Mouse (Mus musculus) lung, postnatal 10 days (tissue): ENCODE data around the gene Gm11273.
"Not testable (repeated sequence)": the region's sequence is repeated elsewhere in the genome, so short reads cannot be mapped to it uniquely, and the experiment has no call there.

ENCODE experiments used
- DNase-seq: peaks from one replicate; pipeline ENCODE4 v3.0.0; 2021

The Gm11273 gene

DNA sequence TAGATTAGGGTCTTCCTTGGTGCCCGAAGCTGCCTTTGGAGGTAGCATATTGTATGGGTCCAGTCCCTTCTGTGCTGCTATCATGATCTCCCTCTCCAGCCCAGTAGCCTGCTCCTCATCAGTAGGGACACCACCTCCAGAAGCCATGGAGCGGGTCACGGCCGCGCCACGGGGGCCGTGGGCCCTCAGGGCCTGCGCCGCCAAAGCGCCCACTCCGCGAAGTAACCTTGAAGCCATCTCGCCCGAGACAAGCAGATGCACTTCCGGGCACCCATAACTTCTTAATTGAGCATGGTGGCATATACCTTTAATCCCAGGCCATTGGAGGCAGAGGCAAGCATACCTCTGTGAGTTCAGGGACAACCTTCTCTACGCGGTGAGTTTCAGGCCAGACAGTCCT lies at the start of gene Gm11273:
Gene Gm11273 (minus strand): TSS at position 237 of the 400 bp plus-strand sequence.
- DNase-seq: not testable (repeated sequence)

DNA sequence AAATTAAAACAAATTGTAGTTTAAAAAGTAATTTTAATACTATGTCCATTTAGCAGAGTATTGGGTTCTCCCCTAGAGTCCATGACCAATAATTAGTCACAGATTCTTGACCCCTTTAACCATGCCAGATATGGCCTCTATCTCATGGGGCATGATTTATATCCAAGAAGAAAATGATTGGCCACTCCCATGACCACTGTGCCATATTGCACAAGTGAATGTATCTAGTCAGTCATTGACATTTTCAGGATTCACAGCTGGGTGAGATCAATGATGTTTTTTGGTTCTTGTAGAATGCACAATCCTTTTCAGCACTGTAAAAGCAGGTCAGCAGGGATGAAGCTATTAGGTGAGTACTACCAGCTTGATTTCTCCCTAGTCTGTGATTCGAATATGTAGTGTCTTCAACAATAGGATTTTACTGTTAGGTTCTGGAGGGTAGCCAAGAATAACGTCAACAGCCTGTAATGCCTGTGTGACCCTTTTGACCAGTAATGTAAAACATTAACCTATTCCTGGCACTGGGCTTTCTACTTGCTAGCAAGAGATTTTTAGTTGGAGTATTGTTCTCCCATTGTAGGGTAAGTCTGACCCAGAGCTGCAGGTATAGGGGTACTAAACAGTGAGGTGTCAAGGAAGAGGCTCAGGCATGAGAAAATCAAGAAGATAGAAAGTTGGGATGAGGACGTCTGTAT lies 49.3 kb upstream of the Gm11273 start:
- DNase-seq: no peak

DNA sequence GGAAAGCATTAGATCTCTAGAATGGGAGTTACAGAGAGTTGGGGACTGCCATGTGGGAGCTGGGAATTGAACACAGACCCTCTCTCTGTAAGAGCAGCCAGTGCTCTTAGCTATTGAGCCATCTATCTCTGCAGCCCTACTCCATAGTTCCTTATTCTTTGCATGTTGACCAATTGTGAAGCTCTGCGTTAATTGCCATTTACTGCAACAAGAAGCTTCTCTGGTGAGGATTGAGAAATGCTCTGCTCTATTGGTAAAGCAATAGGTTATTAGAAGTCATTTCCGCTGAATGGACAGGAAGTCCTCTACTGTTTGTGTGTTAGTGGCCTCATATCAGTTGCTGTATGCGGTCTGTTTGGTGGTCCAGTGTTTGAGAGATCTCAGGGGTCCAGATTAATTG lies 48.3 kb upstream of the Gm11273 start:
- no peak for DNase-seq

DNA sequence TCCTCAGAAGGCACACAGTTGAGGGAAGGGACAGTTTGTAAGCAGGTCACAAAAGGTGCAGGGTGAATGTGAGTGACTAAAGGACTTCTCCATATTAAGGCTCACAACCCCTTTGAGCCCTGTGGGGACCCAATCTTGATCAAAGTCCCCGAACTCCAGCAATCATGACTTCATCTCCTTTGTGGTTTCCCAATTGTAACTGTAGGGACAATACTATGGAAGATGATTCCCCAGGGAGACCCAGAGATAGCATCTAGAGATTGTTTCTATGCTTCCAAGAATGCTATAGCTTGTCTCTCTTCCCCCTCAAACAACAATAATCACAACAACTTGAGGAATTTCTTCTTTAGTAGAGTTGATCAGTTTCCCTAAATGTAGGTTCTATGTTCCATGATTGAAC lies 41.5 kb upstream of the Gm11273 start, which contains the start of gene Olfr1366:
Gene Olfr1366 (minus strand): TSS at position 101 of the 400 bp plus-strand sequence.
- no peak for DNase-seq

DNA sequence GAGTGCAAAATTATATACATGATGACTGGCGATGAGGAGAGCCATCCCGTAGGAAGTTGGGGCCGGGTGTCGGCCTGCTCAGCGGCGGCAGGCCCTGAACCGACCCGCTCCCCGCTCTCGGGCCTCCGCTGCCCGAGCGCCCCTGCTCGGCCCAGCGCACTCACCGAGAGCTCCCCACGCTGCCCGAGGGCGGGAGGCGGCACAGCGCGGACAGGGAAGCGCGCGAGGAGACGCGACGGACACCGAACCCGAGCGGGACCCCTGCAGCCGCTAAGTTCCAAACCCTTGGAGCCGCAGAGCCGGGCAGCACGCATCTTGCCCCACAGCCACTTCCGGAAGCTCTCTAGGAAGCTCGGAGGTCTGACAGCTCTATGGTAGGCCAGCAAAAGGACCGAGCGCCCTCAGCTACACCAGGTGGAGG lies 29.6 kb upstream of the Gm11273 start, which contains the start of gene Zkscan8:
Gene Zkscan8 (minus strand): TSS at position 340 of the 421 bp plus-strand sequence.
- peak; percentile 91 for DNase-seq

DNA sequence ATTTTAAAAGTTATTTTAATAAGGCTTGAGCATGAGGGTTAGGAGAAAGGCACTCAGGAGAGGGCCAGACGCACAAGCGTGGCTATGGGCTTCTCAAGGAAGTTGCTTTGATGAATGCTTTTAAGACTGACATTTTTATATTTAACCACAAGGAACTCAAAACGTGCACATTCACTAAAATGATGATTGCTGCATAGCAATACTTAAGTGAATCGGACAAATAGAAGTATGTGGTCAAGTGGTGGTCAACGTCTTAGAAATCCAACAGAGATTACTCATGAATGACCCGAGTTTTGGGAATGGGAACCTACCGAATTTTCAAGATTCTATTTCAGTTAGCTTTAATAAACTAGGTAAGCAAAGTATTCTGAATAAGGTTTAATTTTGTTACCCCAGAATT lies 28.9 kb upstream of the Gm11273 start:
- DNase-seq: no peak

DNA sequence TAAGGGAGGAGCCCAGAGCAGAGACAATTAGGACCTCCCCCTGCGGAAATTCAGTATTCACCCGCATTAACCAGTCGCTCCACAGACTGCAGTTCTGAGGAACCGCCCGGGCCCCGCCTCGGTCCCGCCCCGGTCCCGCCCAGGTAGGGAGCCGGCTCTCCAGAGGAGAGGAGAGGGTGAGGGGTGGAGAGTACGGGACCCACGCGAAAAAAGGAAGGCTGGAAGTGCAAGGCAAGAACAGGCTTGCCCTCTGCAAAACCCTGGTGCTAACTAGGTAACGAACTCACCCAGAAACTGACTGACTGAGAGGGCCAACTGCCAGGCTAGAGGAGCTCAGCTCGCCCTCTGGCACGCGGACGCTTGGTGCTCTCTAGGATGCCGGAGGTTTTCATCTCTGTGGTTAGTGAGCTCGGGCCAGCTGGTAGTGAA lies 5.0 kb upstream of the Gm11273 start:
- peak; percentile 90 for DNase-seq

DNA sequence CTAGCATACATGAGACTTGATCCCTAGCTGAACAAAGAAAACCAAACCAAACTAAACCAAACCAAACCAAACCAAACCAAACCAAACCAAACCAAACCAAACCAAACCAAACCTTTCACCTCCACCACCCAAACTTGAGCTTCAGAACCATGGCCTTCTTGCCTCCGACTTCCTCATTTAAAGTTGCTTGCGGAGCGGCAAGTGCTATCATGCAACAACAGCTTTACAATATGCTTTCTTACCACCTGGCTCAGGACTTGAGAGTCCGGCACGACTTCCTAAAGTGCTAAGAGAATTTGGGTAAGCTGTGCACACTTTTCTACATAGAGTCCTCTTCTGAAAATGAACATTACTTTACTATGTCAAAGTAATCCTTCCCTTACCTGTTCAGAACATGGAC lies 1.1 kb upstream of the Gm11273 start:
- no peak for DNase-seq

DNA sequence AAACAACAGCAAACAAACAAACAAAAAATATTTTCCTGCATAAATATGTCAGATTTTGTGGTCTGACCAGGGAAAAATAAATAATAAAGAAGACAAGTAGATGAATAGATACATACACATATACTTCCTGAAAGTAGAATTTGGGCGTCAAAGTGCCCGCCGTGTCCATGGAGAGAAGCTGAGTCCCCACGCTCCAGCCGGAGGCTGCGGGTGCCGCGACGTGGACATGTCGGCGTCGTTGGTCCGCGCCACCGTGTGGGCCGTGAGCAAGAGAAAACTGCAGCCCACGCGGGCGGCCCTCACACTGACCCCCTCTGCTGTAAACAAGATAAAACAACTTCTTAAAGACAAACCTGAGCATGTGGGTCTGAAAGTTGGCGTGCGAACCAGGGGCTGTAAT lies 6.1 kb downstream of the Gm11273 start, which contains the start of gene AK157302:
Gene AK157302 (plus strand): TSS at position 144 of the 400 bp plus-strand sequence.
- no peak for DNase-seq

DNA sequence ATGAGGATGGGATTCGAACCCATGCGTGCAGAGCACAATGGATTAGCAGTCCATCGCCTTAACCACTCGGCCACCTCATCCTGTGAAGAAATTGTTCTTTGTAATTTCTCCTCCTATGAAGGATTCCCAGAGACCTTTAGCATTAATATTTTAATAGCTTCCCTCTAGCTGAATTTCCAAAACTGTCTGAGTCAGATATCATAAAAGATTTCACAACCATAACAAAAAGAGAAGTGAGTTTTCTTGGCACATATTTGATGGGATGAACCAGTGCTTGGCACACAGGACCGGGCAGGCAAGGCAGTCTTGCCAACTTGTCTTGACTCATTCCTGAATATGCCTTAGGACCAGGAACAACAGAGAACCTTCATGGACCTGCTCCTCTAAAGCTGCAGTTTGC lies 8.4 kb downstream of the Gm11273 start:
- no peak for DNase-seq

DNA sequence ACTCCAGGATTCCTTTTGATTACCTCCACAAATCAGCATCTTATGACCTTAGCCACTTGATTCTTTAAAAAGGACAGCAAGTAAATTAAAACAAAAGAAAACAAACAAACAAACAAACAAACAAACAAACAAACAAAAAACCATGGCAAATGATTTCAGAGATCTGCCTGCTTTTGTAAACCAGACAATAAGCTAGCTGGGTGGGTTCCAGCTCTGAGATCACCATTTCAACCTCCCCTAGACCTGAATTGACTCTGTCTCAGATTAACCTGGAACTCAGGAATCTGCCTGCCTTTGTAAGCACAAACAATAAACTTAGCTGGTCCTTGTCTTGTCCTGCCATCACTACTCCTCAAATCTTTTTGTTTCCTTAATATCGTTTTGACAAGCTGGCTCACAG lies 14.3 kb downstream of the Gm11273 start:
- DNase-seq: no peak

DNA sequence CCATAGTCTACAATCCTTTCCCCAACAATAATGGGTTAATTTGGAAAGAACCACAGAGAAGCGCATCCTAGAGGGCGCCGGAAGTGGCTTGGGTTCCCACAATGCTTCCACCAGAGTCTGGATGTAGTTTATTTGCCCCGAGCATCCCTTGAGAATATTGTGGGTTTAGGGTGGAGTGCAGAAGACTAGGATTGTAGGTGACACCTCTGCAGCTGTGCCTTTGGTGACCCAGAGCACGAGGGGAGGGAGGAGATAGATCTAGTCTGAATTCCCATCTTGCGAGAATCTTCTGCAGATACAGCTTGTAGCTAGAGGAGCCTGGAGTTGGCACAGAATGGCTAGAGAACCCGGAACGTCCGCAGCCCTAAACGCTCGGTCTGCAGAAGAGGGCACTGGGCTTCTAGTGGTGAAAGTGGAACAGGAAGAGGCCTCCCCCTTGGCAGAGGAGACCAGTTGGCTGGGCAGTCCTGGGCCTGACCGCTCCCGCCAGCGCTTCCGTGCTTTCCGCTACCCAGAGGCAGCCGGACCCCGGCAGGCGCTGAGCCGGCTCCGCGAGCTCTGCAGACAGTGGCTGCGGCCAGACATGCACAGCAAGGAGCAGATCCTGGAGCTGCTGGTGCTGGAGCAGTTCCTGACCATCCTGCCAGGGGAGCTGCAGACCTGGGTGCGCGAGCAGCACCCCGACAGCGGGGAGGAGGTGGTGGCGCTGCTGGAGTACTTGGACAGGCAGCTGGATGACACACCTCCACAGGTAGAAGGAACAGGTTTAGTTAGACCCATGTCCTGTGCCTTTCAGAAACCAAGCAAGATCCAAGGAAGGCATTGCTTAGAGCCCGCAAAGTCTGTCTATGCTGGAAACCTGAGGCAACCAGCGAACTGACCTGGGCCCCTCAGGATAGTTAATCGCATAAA lies 22.2 kb downstream of the Gm11273 start, which contains the start of the genes Zkscan4 and Gm10065:
Gene Zkscan4 (plus strand): TSS at position 149 of the 912 bp plus-strand sequence.
Gene Gm10065 (minus strand): TSS at position 683 of the 912 bp plus-strand sequence.
- DNase-seq: peak; percentile 84

DNA sequence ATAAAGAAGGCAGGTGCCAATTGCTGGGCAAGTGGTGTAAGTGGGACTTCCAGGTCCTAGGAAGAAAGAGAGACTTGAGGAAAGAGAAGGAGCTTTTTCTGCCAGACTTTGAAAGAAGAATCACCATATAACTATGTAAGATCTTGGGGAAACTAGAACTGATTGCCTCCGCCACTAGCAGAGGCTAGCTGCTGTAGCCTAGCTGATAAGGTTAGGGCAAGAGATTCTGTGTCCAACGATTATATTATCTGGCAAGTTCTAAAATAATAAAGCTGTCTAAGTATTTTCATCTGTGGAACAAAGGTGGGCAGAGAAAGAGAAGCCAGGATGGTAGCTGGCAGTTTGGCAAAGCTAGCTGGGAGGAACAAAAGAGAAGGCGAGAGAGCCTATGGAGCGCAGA lies 28.8 kb downstream of the Gm11273 start:
- DNase-seq: no peak

DNA sequence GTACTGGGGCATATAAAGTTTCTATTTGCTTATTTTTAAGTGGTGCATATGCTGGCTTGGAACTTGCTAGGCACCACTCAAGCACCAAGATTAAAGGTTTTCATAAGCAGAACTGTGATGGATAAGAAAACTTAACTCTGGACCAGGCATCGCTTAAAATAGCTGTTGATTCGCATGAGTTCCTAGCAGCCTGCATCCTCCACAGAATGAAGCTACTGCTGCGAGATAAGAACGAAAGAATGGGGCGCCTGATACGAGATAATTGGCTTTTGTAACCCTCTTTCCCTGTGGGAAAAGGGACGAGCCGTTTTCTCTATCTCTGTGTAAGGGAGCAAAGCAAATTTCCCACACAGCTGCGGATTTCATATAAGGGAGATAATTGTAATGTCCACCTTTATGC lies 32.1 kb downstream of the Gm11273 start:
- DNase-seq: no peak

DNA sequence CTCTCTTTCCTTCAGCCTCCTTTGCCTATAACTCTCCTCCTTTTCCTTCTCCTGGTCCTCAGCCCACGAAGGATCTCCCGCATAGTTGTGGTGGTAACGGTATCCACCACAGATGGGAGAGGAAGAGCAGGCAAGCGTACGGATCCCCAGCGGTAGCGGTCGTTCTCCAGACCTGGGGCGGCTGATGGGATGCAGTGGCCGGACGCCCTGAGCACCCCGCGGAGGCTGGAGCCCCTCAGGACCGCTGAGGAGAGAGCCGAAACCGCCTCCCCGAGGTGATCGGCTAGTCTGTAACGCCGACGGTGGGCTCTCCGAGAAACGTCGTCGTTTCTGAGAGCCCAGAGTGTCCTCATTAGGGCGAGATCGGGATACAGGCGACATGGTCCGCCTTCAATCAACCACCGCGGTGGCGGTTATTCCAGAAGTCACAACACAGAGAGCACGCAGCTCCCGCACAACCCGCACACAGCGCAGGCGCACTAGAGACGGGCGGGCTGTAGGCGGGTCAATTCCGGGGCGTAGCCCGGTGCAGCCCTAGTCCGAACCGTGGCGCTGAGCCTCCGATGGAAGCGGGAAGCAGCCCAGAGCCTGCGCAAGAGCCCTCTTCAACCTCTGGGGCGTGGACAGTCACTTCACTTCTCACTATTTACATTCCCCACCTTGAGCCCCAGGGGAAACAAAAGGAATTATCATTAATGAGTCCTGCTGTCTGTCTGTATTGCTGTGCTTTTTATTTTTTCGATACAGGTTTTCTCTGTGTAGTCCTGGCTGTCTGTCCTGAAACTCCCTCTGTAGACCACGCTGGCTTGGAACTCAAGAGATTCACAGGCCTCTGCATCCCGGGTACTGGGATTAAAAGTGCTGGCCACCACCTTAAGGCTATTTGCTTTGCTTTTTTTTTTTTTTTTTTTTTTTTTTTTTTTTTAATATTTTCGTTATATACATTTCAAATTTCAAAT lies 32.9 kb downstream of the Gm11273 start, which contains the start of gene Nkapl:
Gene Nkapl (minus strand): TSS at position 449 of the 959 bp plus-strand sequence.
- peak; percentile 88 for DNase-seq

DNA sequence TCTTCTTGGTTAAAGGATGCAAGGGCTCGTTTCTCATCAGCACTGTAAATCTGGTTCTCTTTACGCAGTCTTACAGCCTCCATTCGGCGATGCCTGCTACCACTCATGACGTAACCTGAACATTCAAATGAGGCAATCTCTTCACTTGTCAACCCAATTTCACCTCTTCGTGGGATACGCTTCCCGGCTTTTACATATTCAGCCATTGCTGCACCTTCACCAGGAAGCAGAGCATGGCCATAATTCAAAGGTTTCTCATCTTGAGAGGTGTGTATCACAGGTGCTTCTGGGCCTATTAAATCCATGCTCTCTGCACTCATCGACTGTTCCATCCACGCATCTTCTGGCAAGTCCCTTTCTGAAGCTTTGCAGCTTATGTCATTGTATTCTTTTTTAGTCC lies 33.9 kb downstream of the Gm11273 start:
- DNase-seq: no peak

DNA sequence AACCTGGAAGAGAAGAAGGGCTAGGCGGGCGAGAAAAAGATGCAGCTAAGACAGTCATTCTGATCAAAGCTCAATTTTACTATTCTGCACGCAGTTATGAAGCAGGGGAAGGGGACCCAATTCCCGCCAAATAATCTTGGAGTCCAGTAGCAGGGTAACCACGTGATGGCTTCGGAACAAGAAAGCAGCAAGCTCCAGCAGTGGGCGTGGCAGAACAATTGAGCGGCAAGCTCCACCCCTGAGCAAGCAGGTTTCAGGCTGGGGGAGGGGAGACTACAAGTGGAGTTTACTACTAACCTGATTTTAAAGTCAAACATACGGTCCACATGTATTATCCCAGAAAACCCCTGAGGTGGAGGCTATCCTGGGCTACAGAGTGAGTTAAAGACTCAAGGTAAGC lies 38.7 kb downstream of the Gm11273 start:
- not testable (repeated sequence) for DNase-seq

DNA sequence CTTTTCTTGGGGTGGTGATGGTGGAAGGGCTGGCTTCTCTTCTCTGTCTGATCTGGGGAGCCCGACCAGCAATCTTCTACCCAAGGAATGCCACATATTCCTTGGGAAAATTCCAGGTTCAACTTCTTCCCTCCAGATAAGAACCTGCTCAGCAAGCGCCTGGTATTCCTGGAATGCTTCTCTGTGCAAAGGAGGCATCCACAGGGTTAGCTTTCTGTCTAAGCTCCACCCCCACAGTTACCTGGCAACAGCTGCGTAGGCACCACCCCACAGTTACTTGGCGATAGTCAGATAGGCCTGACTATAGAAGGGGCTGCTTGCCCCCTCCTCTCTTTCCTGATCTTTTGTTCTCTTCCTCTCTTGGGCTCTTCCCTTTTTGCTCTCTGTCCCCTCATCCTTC lies 44.9 kb downstream of the Gm11273 start:
- DNase-seq: peak; percentile 46

DNA sequence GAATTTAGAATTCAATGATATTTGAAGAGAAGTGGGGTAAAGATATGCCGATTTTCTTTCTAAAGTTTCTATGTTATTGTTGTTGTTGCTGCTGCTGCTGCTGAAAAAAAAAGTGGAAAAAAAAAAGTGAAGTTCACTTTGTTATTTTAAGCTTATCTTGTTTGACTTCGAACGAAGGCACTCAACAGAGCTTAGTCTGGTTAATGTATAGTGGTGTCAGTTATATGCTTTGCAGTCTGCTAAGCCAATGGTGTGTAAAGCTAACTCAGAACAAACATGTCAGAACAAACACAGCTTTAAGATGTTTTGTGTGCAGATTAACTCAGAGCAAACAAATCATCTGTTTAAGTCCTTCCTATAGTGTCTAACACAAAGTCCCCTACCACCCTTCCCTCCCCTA lies 47.1 kb downstream of the Gm11273 start:
- no peak for DNase-seq

DNA sequence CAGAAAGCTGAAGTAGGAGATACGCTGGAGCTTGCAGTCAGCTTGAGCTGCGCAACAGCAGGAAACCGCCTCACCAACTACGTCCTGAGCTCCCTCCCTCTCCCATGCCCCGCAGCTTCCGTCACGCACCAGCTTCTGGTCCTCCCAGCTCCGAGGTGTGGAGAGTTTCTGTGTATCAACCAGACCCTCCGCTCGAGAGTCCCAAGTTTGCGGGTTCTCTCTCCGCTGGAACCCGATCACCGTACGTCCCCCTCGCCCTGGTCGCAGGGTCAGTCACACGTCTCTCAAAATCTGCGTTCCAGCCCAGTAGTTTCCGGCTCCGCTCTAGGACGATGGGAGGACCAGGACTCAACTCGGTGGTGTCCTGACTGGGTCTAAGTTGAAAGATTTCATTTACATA lies 47.8 kb downstream of the Gm11273 start, which contains the start of gene Zscan26:
Gene Zscan26 (minus strand): TSS at position 282 of the 400 bp plus-strand sequence.
- DNase-seq: peak; percentile 87

DNA sequence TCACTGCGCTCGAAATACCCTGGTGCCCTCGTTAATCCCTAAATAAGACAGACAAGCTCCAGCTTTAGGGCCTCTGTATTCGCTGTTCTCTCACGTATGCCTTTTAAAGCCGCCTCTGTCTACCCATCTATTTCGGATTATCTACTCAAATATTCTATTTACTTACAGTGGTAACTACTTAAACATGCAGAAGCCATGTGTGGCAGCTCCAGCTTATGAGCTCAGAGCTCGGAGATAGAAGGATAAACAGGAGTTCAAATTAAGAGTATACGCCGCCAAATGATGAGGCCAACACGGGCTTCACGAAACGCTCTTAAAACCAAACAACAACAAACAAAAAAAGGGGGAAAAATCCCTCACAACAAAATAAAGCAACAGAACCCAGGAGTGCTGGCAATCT lies 48.2 kb downstream of the Gm11273 start:
- no peak for DNase-seq
